Mouse (Mus musculus) C2C12 (cell line): ENCODE data around the gene Ly6g6c. TPM values are rescaled to one million over a fixed set of nuclear protein-coding genes. Genes with fewer than 3 reads are reported as not detected.
A peak's percentile ranks its signal among the peaks of the same experiment; 100 is the strongest.

Experiments
- H3K27me3 ChIP-seq: one replicate; pipeline ENCODE4 v1.6.1; 2011; ENCODE audit not compliant: control insufficient read depth, insufficient read depth, insufficient read length
- H3K36me3 ChIP-seq: one replicate; pipeline ENCODE4 v1.6.1; 2011; ENCODE audit not compliant: control insufficient read depth, insufficient read depth
- H3K4me3 ChIP-seq: one replicate; pipeline ENCODE4 v1.5.1; 2011; ENCODE audit warnings: mild to moderate bottlenecking, control low read depth; ENCODE audit not compliant: poor library complexity, insufficient read depth, severe bottlenecking
- H3K79me2 ChIP-seq: one replicate; pipeline ENCODE4 v1.6.1; 2011; ENCODE audit not compliant: control insufficient read depth, insufficient read depth
- H3K79me3 ChIP-seq: one replicate; pipeline ENCODE4 v1.6.1; 2011; ENCODE audit warnings: low read depth, control low read depth
- H3ac ChIP-seq: one replicate; pipeline ENCODE3; 2011; ENCODE audit warnings: low read depth; ENCODE audit not compliant: control insufficient read depth, insufficient read length
- CEBPB ChIP-seq: IDR thresholded peaks from one replicate; pipeline ENCODE4 v1.6.1; 2011; ENCODE audit warnings: low read depth, mild to moderate bottlenecking, control low read depth, moderate library complexity
- CTCF ChIP-seq: IDR thresholded peaks from one replicate; pipeline ENCODE4 v1.5.1; 2011; ENCODE audit not compliant: control insufficient read depth, insufficient read depth, insufficient read length
- FOSL1 ChIP-seq: IDR thresholded peaks from one replicate; pipeline ENCODE4 v1.8.0; 2011; ENCODE audit warnings: mild to moderate bottlenecking, low read length; ENCODE audit not compliant: poor library complexity, insufficient read depth, severe bottlenecking
- MAX ChIP-seq: IDR thresholded peaks from one replicate; pipeline ENCODE4 v1.6.1; 2011; ENCODE audit warnings: mild to moderate bottlenecking, control low read depth
- MYOD1 ChIP-seq: IDR thresholded peaks from one replicate; pipeline ENCODE4 v1.6.1; 2011; ENCODE audit warnings: low read depth; ENCODE audit not compliant: control insufficient read depth, insufficient read length
- MYOG ChIP-seq: IDR thresholded peaks from one replicate; pipeline ENCODE4 v1.6.1; 2011; ENCODE audit not compliant: control insufficient read depth, insufficient read length; ENCODE audit errors: extremely low read depth
- USF1 ChIP-seq: IDR thresholded peaks from one replicate; pipeline ENCODE4 v1.6.1; 2011; ENCODE audit warnings: low read depth, mild to moderate bottlenecking, control low read depth, moderate library complexity
- polyA plus RNA-seq: library from polyadenylated mRNA; unstranded; fragments of >200 nt; fragmentation: generic; extraction: Trizol; gene quantifications from one replicate; pipeline ENCODE4 v1.2.1, GENCODE M21; 2012; ENCODE audit warnings: missing spikeins

Gene Ly6g6c
- polyA plus RNA-seq, 1 experiment, result 0.12 TPM

DNA sequence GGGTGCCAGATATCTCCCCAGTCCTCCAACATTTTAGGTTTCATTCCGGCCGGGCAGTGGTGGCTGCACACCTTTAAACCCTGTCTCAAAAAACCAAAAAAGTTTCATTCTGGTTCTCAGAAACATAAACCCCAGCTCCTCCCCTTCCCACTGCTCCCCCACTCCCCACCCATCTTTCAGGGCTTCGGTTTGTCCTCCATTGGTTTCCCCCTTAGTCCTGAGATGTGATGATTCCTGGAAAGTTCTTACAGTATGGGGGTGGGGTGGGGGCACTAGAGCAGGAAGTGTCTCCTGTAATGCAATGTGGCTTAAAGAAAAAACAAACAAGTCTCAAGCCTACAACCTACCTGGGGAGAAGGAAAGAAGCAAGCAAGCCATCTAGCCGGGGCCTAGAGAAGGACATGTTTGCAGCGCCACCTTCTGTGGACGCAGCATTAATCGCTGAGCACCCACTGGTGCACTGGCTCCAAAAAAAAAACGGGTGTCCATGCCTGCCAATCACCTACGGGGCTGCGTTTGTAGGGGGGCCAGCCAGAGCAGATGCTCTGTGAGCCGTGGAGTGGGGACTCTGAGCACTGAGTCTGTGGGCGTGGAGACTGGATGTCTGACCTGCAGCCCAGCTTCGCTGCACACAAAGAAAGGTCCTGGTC lies 40.7 kb downstream of the Ly6g6c start:
- H3K79me3 ChIP-seq, result no peaks in the 10 kb centered on the region
- no peaks in the 10 kb centered on the region for H3K79me2 ChIP-seq
- peak overlapping the region; percentile 40 for H3ac ChIP-seq
- peaks cover 4% of the 10 kb centered on the region for H3K36me3 ChIP-seq
- no peaks in the 10 kb centered on the region for H3K27me3 ChIP-seq
- no peak for TF ChIP-seq FOSL1
- TF ChIP-seq CTCF, result peak; percentile 41
- no peak overlapping the region for H3K4me3 ChIP-seq

DNA sequence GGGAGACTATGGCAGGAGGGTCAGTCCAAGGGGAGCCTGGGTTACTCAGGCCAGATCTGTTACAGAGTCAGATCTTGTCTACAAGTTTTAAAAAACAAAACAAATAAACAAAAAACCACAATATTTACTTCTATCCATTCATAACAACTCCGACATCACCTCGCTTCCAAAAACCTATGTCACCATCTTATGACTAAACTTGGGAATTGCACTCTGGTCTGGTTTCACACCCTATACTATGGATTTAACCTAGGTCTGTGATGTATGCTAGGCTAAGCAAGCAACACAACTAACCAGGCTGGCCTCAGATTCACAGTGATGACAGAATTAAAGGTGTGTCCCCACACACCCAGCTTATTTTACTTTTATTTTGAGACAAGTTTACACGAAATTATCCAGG lies 41.3 kb downstream of the Ly6g6c start:
- H3K79me3 ChIP-seq, result no peaks in the 10 kb centered on the region
- H3ac ChIP-seq, result no peak overlapping the region
- H3K4me3 ChIP-seq, result no peak overlapping the region
- no peaks in the 10 kb centered on the region for H3K79me2 ChIP-seq
- H3K36me3 ChIP-seq, result no peaks in the 10 kb centered on the region
- H3K27me3 ChIP-seq, result no peaks in the 10 kb centered on the region
- no peak for TF ChIP-seq USF1

DNA sequence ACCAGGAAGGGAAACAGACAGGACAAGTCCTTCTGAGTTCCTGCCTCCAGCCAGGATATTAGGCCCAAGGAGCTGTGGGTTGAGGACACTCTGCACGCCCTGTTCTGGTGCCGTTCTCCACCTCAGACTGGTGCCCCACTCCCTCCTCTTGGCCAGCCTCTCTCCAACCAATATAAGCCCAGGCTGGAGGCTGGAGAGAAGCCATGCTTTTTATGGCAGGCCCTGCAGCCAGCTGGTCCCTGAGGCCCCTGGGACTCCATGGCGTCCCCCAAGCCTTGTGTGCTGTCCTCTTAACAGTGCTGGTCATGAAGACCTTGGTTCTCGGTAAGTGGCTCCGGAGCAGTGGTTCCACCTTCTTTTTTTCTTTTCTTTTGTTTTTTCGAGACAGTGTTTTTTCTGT lies 42.9 kb downstream of the Ly6g6c start, which contains the start of gene Ly6g5c:
Ly6g5c (plus strand) TSS at position 183 of the 400 bp plus-strand sequence.
- TF ChIP-seq MYOG (no peak), CTCF (no peak), USF1 (no peak), CEBPB (no peak), MYOD1 (no peak), MAX (no peak), FOSL1 (no peak)
- no peaks in the 10 kb centered on the region for H3K36me3 ChIP-seq

DNA sequence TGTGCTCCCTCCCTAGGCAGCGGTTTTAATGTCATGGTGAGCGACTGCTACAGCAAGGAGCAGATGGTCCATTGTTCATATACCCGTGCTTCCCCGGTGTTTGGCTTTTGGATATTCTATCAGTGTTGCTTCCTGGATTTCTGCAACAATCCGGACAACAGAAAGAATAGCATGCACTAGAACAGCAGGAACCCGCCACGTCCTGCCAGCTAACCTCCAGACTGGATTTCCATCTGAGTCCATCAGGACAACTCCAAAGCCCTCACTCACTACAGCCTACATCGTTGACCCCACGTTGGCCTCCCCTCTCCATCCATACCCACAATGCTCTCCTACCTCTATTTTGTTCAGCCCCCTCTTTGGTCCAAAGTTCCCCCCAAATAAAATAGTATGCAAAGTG lies 46.6 kb downstream of the Ly6g6c start:
- no peak overlapping the region for H3K4me3 ChIP-seq
- TF ChIP-seq MYOD1 (no peak), CEBPB (no peak), USF1 (no peak), CTCF (no peak), MYOG (no peak), FOSL1 (no peak), MAX (no peak)
- H3ac ChIP-seq, result no peak overlapping the region
- H3K79me2 ChIP-seq, result no peaks in the 10 kb centered on the region
- H3K79me3 ChIP-seq, result no peaks in the 10 kb centered on the region
- H3K36me3 ChIP-seq, result peaks cover 23% of the 10 kb centered on the region
- H3K27me3 ChIP-seq, result no peaks in the 10 kb centered on the region

More for the DNA sequence above, 42.9 kb downstream of the Ly6g6c start, which contains the start of gene Ly6g5c:
- Histone ChIP-seq H3K79me3 (no peaks in the 10 kb centered on the region), H3K4me3 (no peak within 1 kb of the TSS), H3ac (no peak within 1 kb of the TSS), H3K79me2 (no peaks in the 10 kb centered on the region), H3K27me3 (no peaks in the 10 kb centered on the region)

DNA sequence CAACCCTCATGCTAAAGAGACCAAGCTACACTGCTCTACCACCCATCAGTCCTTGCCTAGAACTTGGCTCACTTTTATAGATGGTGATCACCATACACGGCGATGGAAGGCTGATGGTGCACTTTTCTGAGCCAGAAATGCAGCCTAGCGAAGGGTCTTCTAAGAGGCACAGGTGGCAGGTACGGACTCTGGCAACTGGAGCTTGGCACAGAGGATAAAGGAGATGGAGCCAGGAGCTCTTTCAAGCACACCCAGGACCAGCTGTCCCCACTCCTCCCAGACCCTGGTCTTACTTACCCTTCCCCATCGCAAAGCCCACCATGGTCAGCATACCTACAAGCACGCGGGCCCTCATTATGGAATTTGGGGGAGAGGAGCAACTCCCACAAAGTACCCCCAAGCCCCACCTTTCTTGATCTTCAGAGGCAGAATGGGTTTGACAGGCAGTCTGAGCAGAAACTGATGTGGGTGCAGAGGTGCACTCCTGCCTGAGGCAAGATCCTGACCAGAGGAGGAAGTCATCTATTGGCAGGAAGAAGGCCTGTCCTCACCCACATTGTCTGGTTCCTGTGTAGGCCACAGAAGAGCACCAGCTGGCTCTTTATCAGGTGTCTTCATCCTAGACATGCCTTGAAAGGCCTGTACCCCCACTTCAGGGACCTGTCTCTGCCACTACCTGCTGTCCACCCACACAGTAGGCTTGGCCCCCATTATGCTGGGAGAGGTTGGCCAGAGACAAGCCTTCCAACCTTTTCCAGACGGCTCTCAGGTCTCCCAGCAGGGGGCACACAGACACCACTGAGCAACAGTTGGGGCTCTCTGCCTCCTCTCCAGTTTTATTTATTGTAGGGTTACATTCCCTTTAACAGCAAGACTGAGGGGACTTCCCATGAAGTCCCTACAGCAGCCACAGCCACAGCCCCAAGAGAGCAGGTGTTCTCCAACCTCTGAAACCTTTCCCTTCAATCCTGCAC lies 50.1 kb downstream of the Ly6g6c start, which contains the start of gene Ly6g5b:
Ly6g5b (minus strand) TSS at position 383 of the 974 bp plus-strand sequence.
- H3K79me2 ChIP-seq, result peaks cover 20% of the 10 kb centered on the region
- H3K27me3 ChIP-seq, result no peaks in the 10 kb centered on the region
- H3K79me3 ChIP-seq, result peaks cover 9% of the 10 kb centered on the region
- H3K4me3 ChIP-seq, result no peak within 1 kb of the TSS
- peaks cover 49% of the 10 kb centered on the region for H3K36me3 ChIP-seq
- TF ChIP-seq CTCF (no peak), MYOG (no peak), CEBPB (no peak), FOSL1 (no peak), MYOD1 (no peak), USF1 (no peak), MAX (no peak)
- no peak within 1 kb of the TSS for H3ac ChIP-seq

Other genes with a start within 250 kb of the Ly6g6c start
- 35.9 TPM for gene Stk19, start 228.4 kb upstream of the Ly6g6c start, polyA plus RNA-seq
- 27.2 TPM for gene Dxo, start 228.4 kb upstream of the Ly6g6c start, polyA plus RNA-seq
- 28.1 TPM for gene Skiv2l, start 215.2 kb upstream of the Ly6g6c start, polyA plus RNA-seq
- 75.1 TPM for gene Nelfe, start 215.0 kb upstream of the Ly6g6c start, polyA plus RNA-seq
- gene Cfb, start 202.9 kb upstream of the Ly6g6c start, polyA plus RNA-seq, result 0.28 TPM
- 15.2 TPM for gene Zbtb12, start 185.9 kb upstream of the Ly6g6c start, polyA plus RNA-seq
- not detected for gene Gm20547, start 183.3 kb upstream of the Ly6g6c start, polyA plus RNA-seq
- gene C2, start 167.1 kb upstream of the Ly6g6c start, polyA plus RNA-seq, result 0.32 TPM
- gene Ehmt2, start 166.9 kb upstream of the Ly6g6c start, polyA plus RNA-seq, result 106 TPM
- 0.06 TPM for gene Slc44a4, start 150.9 kb upstream of the Ly6g6c start, polyA plus RNA-seq
- 11.7 TPM for gene Neu1, start 134.1 kb upstream of the Ly6g6c start, polyA plus RNA-seq
- 22.6 TPM for gene Hspa1b, start 106.2 kb upstream of the Ly6g6c start, polyA plus RNA-seq
- gene Gm20481, start 95.5 kb upstream of the Ly6g6c start, polyA plus RNA-seq, result not detected
- gene Hspa1a, start 93.2 kb upstream of the Ly6g6c start, polyA plus RNA-seq, result 1.8 TPM
- gene Hspa1l, start 92.7 kb upstream of the Ly6g6c start, polyA plus RNA-seq, result 0.99 TPM
- 133 TPM for gene Lsm2, start 83.5 kb upstream of the Ly6g6c start, polyA plus RNA-seq
- gene Vars, start 64.4 kb upstream of the Ly6g6c start, polyA plus RNA-seq, result 214 TPM
- 0.07 TPM for gene Vwa7, start 48.8 kb upstream of the Ly6g6c start, polyA plus RNA-seq
- 0.23 TPM for gene Sapcd1, start 37.4 kb upstream of the Ly6g6c start, polyA plus RNA-seq
- gene Msh5, start 18.6 kb upstream of the Ly6g6c start, polyA plus RNA-seq, result 0.76 TPM
- 509 TPM for gene Clic1, start 15.4 kb upstream of the Ly6g6c start, polyA plus RNA-seq
- gene Ddah2, start 6.4 kb upstream of the Ly6g6c start, polyA plus RNA-seq, result 129 TPM
- gene Mpig6b, start 796 bp downstream of the Ly6g6c start, polyA plus RNA-seq, result 0.04 TPM
- not detected for gene Ly6g6e, start 11.5 kb downstream of the Ly6g6c start, polyA plus RNA-seq
- gene Ly6g6d, start 12.7 kb downstream of the Ly6g6c start, polyA plus RNA-seq, result not detected
- not detected for gene Ly6g6f, start 20.2 kb downstream of the Ly6g6c start, polyA plus RNA-seq
- gene Abhd16a, start 23.9 kb downstream of the Ly6g6c start, polyA plus RNA-seq, result 54.0 TPM
- gene Ly6g5c, start 42.9 kb downstream of the Ly6g6c start, polyA plus RNA-seq, result not detected
- 0.28 TPM for gene Ly6g5b, start 50.0 kb downstream of the Ly6g6c start, polyA plus RNA-seq
- gene Gpank1, start 56.1 kb downstream of the Ly6g6c start, polyA plus RNA-seq, result 25.8 TPM
- gene Csnk2b, start 56.7 kb downstream of the Ly6g6c start, polyA plus RNA-seq, result 300 TPM
- gene D17H6S53E, start 61.0 kb downstream of the Ly6g6c start, polyA plus RNA-seq, result 13.0 TPM
- 0.20 TPM for gene Apom, start 66.7 kb downstream of the Ly6g6c start, polyA plus RNA-seq
- gene Bag6, start 69.8 kb downstream of the Ly6g6c start, polyA plus RNA-seq, result 202 TPM
- gene Prrc2a, start 99.5 kb downstream of the Ly6g6c start, polyA plus RNA-seq, result 183 TPM
- gene Aif1, start 110.7 kb downstream of the Ly6g6c start, polyA plus RNA-seq, result not detected
- 0.92 TPM for gene Lst1, start 123.1 kb downstream of the Ly6g6c start, polyA plus RNA-seq
- gene Ltb, start 129.1 kb downstream of the Ly6g6c start, polyA plus RNA-seq, result not detected
- not detected for gene Tnf, start 136.6 kb downstream of the Ly6g6c start, polyA plus RNA-seq
- gene Lta, start 140.0 kb downstream of the Ly6g6c start, polyA plus RNA-seq, result 0.07 TPM
- not detected for gene Gm16181, start 155.4 kb downstream of the Ly6g6c start, polyA plus RNA-seq
- 1.4 TPM for gene Atp6v1g2, start 168.3 kb downstream of the Ly6g6c start, polyA plus RNA-seq
- 20.1 TPM for gene Nfkbil1, start 170.4 kb downstream of the Ly6g6c start, polyA plus RNA-seq
- gene Ddx39b, start 176.4 kb downstream of the Ly6g6c start, polyA plus RNA-seq, result 330 TPM
- 23.5 TPM for gene H2-D1, start 197.3 kb downstream of the Ly6g6c start, polyA plus RNA-seq